Mouse (Mus musculus): ENCODE data around the gene Ppp1cb.

Gene Ppp1cb

GRCm38 (mm10) chr5:32445287-32445921, 13.2 kb upstream of the Ppp1cb start:
- no peak for DNase-seq

- DNase-seq = no peak
Measured at GRCm38 (mm10) chr5:32446394-32446793, 12.2 kb upstream of the Ppp1cb start.

- no peak for DNase-seq
Measured at GRCm38 (mm10) chr5:32446810-32447209, 11.8 kb upstream of the Ppp1cb start.

GRCm38 (mm10) chr5:32459251-32459881, 723 bp downstream of the Ppp1cb start:
- DNase-seq = no peak

- no peak for DNase-seq
Measured at GRCm38 (mm10) chr5:32459882-32460751, 1.5 kb downstream of the Ppp1cb start.

- DNase-seq = no peak
Measured at GRCm38 (mm10) chr5:32460973-32461372, 2.3 kb downstream of the Ppp1cb start.

GRCm38 (mm10) chr5:32472332-32473028, 13.8 kb downstream of the Ppp1cb start:
- no peak for DNase-seq

GRCm38 (mm10) chr5:32473029-32473352, 14.3 kb downstream of the Ppp1cb start:
- DNase-seq = no peak

GRCm38 (mm10) chr5:32476501-32476900, 17.9 kb downstream of the Ppp1cb start:
- DNase-seq = no peak

GRCm38 (mm10) chr5:32478972-32479371, 20.3 kb downstream of the Ppp1cb start:
- no peak for DNase-seq

GRCm38 (mm10) chr5:32485430-32485829, 26.8 kb downstream of the Ppp1cb start:
- DNase-seq = no peak

GRCm38 (mm10) chr5:32488044-32488443, 29.4 kb downstream of the Ppp1cb start:
- DNase-seq = no peak

- peak; percentile 43 for DNase-seq
Measured at GRCm38 (mm10) chr5:32494084-32494700, 35.5 kb downstream of the Ppp1cb start.

- no peak for DNase-seq
Measured at GRCm38 (mm10) chr5:32508766-32509165, 50.1 kb downstream of the Ppp1cb start.

GRCm38 (mm10) chr5:32520381-32520780, 61.7 kb downstream of the Ppp1cb start:
- no peak for DNase-seq

GRCm38 (mm10) chr5:32549449-32549848, 90.8 kb downstream of the Ppp1cb start:
- no peak for DNase-seq

- DNase-seq = no peak
Measured at GRCm38 (mm10) chr5:32564697-32565096, 106.1 kb downstream of the Ppp1cb start.

Measured in right cerebral cortex, postnatal 25 days (tissue).